Mouse (Mus musculus) CH12.LX (cell line): Measurements from ENCODE around the gene Dlg2. TPM values are rescaled to one million over a fixed set of nuclear protein-coding genes. Genes with fewer than 3 reads are reported as not detected.
A peak's percentile ranks its signal among the peaks of the same experiment; 100 is the strongest.

Experiments used
- DNase-seq: peaks from one replicate; pipeline ENCODE4 v3.0.0-alpha.2; 2013; ENCODE audit errors: extremely low read depth
- H3K27ac ChIP-seq: 2 replicates; pipeline ENCODE4 v1.5.1; 2012; ENCODE audit warnings: low read depth, mild to moderate bottlenecking, control low read depth, moderate library complexity; ENCODE audit not compliant: insufficient read depth
- H3K27me3 ChIP-seq: replicated peaks from 2 replicates; pipeline ENCODE3; 2012; ENCODE audit warnings: inconsistent platforms
- H3K36me3 ChIP-seq, 2 experiments: replicated peaks in 1 of 2; 2 replicates each; pipeline versions ENCODE3 to v1.6.1; 2012; ENCODE audit warnings: inconsistent platforms in 1 of 2, low read length in 1 of 2, mild to moderate bottlenecking in 1 of 2, mixed read lengths in 1 of 2, moderate library complexity in 1 of 2; ENCODE audit not compliant: control insufficient read depth in 1 of 2, insufficient read depth in 1 of 2
- H3K4me1 ChIP-seq, 2 experiments: 2 replicates each; pipeline ENCODE4 v1.6.1; 2012; ENCODE audit warnings: inconsistent platforms in 1 of 2, moderate library complexity in 1 of 2; ENCODE audit not compliant: insufficient read depth in 2 of 2, control insufficient read depth in 1 of 2
- H3K4me2 ChIP-seq: 2 replicates; pipeline ENCODE4 v1.6.1; 2012; ENCODE audit warnings: low read depth, mild to moderate bottlenecking, control low read depth; ENCODE audit not compliant: poor library complexity, insufficient read depth, severe bottlenecking
- H3K4me3 ChIP-seq, 3 experiments: fragments of 150-350 bp in 1 of 3; sonication (generic) in 1 of 3; replicated peaks in 1 of 3; 2 replicates each; pipeline versions ENCODE3 to v1.5.1; 2011 to 2012; ENCODE audit warnings: low read depth in 2 of 3, low read length in 2 of 3, mild to moderate bottlenecking in 2 of 3, moderate library complexity in 2 of 3, control low read depth in 1 of 3, improper control_type of control experiment in 1 of 3, inconsistent platforms in 1 of 3, mixed read lengths in 1 of 3; ENCODE audit not compliant: poor library complexity in 1 of 3
- H3K79me2 ChIP-seq: replicated peaks from 2 replicates; pipeline ENCODE4 v1.6.1; 2012; ENCODE audit warnings: mild to moderate bottlenecking, moderate library complexity; ENCODE audit not compliant: control insufficient read depth, poor library complexity, insufficient read depth, severe bottlenecking; ENCODE audit errors: extremely low read depth
- H3K9ac ChIP-seq: 2 replicates; pipeline ENCODE4 v1.6.1; 2012; ENCODE audit warnings: low read depth, mild to moderate bottlenecking, control low read depth, moderate library complexity; ENCODE audit not compliant: insufficient read depth
- H3K9me3 ChIP-seq: replicated peaks from 2 replicates; pipeline ENCODE3; 2012; ENCODE audit warnings: low read length, inconsistent platforms, mixed read lengths
- BHLHE40 ChIP-seq: IDR thresholded peaks from 2 replicates; pipeline ENCODE4 v1.6.1; 2011; ENCODE audit warnings: mild to moderate bottlenecking, low read depth, low read length, improper control_type of control experiment
- CHD1 ChIP-seq: IDR thresholded peaks from 2 replicates; pipeline ENCODE4 v1.6.1; 2012; ENCODE audit warnings: low read depth, low read length, improper control_type of control experiment, inconsistent platforms
- CHD2 ChIP-seq: IDR thresholded peaks from 2 replicates; pipeline ENCODE4 v1.6.1; 2011; ENCODE audit warnings: low read length, improper control_type of control experiment
- CTCF ChIP-seq, 2 experiments: IDR thresholded peaks in 1 of 2; conservative IDR thresholded peaks in 1 of 2; 2 replicates each; pipeline ENCODE4 v1.5.1; 2011 to 2012; ENCODE audit warnings: low read depth in 2 of 2, low read length in 2 of 2, improper control_type of control experiment in 1 of 2, inconsistent platforms in 1 of 2, mild to moderate bottlenecking in 1 of 2, moderate library complexity in 1 of 2
- E2F4 ChIP-seq: IDR thresholded peaks from 2 replicates; pipeline ENCODE4 v1.6.1; 2011; ENCODE audit warnings: low read depth, low read length, improper control_type of control experiment; ENCODE audit not compliant: insufficient replicate concordance
- JUN ChIP-seq: IDR thresholded peaks from 2 replicates; pipeline ENCODE4 v1.6.1; 2011; ENCODE audit warnings: low read depth, mild to moderate bottlenecking, low read length, improper control_type of control experiment, moderate library complexity; ENCODE audit not compliant: insufficient read depth
- JUND ChIP-seq: conservative IDR thresholded peaks from 2 replicates; pipeline ENCODE4 v1.6.1; 2011; ENCODE audit warnings: low read depth, low read length, improper control_type of control experiment
- KAT2A ChIP-seq: IDR thresholded peaks from 2 replicates; pipeline ENCODE4 v1.6.1; 2012; ENCODE audit warnings: low read length, improper control_type of control experiment, inconsistent platforms; ENCODE audit not compliant: insufficient replicate concordance
- MEF2A ChIP-seq: IDR thresholded peaks from 2 replicates; pipeline ENCODE4 v1.6.1; 2014; ENCODE audit warnings: low read depth, mild to moderate bottlenecking, inconsistent platforms, low read length, improper control_type of control experiment, borderline replicate concordance
- MXI1 ChIP-seq: IDR thresholded peaks from 2 replicates; pipeline ENCODE4 v1.6.1; 2011; ENCODE audit warnings: mild to moderate bottlenecking, low read depth, low read length, improper control_type of control experiment
- MYC ChIP-seq: IDR thresholded peaks from 2 replicates; pipeline ENCODE4 v1.6.1; 2011; ENCODE audit warnings: low read depth, mild to moderate bottlenecking, improper control_type of control experiment, low read length
- NELFE ChIP-seq: IDR thresholded peaks from 2 replicates; pipeline ENCODE4 v1.6.1; 2011; ENCODE audit warnings: low read depth, low read length, improper control_type of control experiment
- NRF1 ChIP-seq: IDR thresholded peaks from 2 replicates; pipeline ENCODE4 v1.6.1; 2014; ENCODE audit warnings: low read depth, mild to moderate bottlenecking, inconsistent platforms, low read length, improper control_type of control experiment, moderate library complexity
- PAX5 ChIP-seq: IDR thresholded peaks from 2 replicates; pipeline ENCODE4 v1.6.1; 2012; ENCODE audit warnings: low read length, inconsistent platforms, mixed read lengths
- POLR2A ChIP-seq: IDR thresholded peaks from 2 replicates; pipeline ENCODE4 v1.6.1; 2011; ENCODE audit warnings: low read depth, mild to moderate bottlenecking, improper control_type of control experiment, low read length
- RAD21 ChIP-seq: IDR thresholded peaks from 2 replicates; pipeline ENCODE4 v1.6.1; 2011; ENCODE audit warnings: low read depth, mild to moderate bottlenecking, low read length, improper control_type of control experiment, moderate library complexity
- RCOR1 ChIP-seq: conservative IDR thresholded peaks from 2 replicates; pipeline ENCODE4 v1.6.1; 2012; ENCODE audit warnings: low read depth, mild to moderate bottlenecking, inconsistent platforms, low read length, improper control_type of control experiment
- ZC3H11A ChIP-seq: IDR thresholded peaks from 2 replicates; pipeline ENCODE4 v1.6.1; 2012; ENCODE audit warnings: low read depth, mild to moderate bottlenecking, inconsistent platforms, low read length, improper control_type of control experiment
- ZMIZ1 ChIP-seq: IDR thresholded peaks from 2 replicates; pipeline ENCODE4 v1.6.1; 2012; ENCODE audit warnings: low read depth, mild to moderate bottlenecking, inconsistent platforms, low read length, improper control_type of control experiment
- dilution Hi-C: fragments of 300-500 bp; cut with MboI; formaldehyde crosslinking; loops from 2 replicates; pipeline ENCODE4 v1.14.3; 2020; ENCODE audit warnings: low sequenced_read_pairs; ENCODE audit not compliant: extremely low pct_unique_long_range_greater_than_20kb, extremely low pct_ligation_motif_present
- in situ Hi-C: fragments of 300-500 bp; cut with MboI; formaldehyde crosslinking; loops from 3 replicates; pipeline ENCODE4 v1.14.3; 2019; ENCODE audit warnings: low sequenced_read_pairs, low pct_ligation_motif_present, low pct_unique_long_range_greater_than_20kb, mixed read lengths
- polyA plus RNA-seq: library from polyadenylated mRNA; unstranded; fragments of >175 nt; gene quantifications from 2 replicates; pipeline ENCODE4 v1.2.1, GENCODE M21; 2012; ENCODE audit warnings: low read depth; ENCODE audit not compliant: insufficient read length
- total RNA-seq, 2 experiments: library from RNA; depleted of rRNA; stranded (reverse); fragments of 300-350 nt in 1 of 2; fragments of >200 nt in 1 of 2; gene quantifications; 2 replicates each; pipeline ENCODE4 v1.2.3; 2012 to 2014

Gene Dlg2
- total and polyA plus RNA-seq, 3 experiments: 0.36 TPM; not detected in 2

DNA sequence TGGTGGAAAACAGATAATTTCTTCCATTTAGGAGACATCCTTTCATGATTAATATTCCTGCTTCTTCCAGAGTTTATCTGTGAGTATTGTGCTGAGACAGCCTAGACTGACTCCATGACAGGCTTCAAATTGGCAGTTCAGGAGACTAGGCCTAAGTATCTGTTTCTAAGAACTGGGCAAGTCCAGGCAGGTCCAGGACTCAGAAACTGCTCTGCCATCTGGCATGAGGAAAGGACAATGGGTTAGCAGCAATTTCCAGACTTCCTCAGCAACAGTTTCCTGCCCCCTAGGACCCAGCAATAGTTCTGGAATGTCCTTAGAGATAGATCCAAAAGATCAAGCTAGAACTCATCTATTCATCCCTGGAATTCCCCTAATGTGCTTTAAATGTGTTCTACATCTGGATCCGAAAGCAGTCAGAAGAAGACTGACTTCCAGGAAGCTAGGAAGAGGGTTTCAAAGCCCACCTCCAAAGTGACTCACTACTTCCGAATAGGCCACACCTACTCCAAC is 64.4 kb downstream of the Dlg2 start:
- in situ Hi-C loops (no loop called here), dilution Hi-C loops (no loop called here)
- Histone ChIP-seq H3K79me2 (no peaks in the 10 kb centered on the region), H3K4me3 (no peak overlapping the region), H3K27ac (no peak overlapping the region), H3K27me3 (no peaks in the 10 kb centered on the region), H3K9me3 (no peaks in the 10 kb centered on the region), H3K4me2 (no peak overlapping the region), H3K9ac (no peak overlapping the region), H3K36me3 (no peaks in the 10 kb centered on the region), H3K4me1 (peaks cover 3 to 23% of the 10 kb centered on the region in 2 experiments; a peak in 3 of 4 replicates)
- DNase-seq: no peak
- TF ChIP-seq ZMIZ1: no peak
- no peak for TF ChIP-seq CHD2
- TF ChIP-seq MXI1: no peak
- no peak for TF ChIP-seq BHLHE40
- no peak for TF ChIP-seq PAX5
- no peak for TF ChIP-seq KAT2A
- no peak for TF ChIP-seq NELFE
- TF ChIP-seq CHD1: 0 out of 2 replicates have a peak, but pooled peaks have one; percentile 33

GRCm38 (mm10) chr7:90553399-90553798 is 76.9 kb downstream of the Dlg2 start:
- no peak overlapping the region for H3K9ac ChIP-seq
- dilution Hi-C loops: no loop called here
- TF ChIP-seq ZC3H11A (no peak), CHD1 (no peak), MYC (no peak), NELFE (no peak), NRF1 (no peak), MEF2A (no peak), POLR2A (no peak), JUN (no peak), E2F4 (no peak), RCOR1 (no peak), JUND (no peak), CTCF (conservative IDR thresholded peaks at IDR 0.05 in 1 of 2, IDR thresholded peaks at IDR 0.05 in 1 of 2; ENCODE audit: low read depth in 2 of 2, low read length in 2 of 2) (no peak), MXI1 (no peak), ZMIZ1 (no peak), RAD21 (no peak)
- TF ChIP-seq, all 38 proteins: peak for 0
- in situ Hi-C loops: no loop called here
- no peaks in the 10 kb centered on the region for H3K36me3 ChIP-seq
- H3K27ac ChIP-seq: no peak overlapping the region
- DNase-seq: no peak
- peaks cover 4% of the 10 kb centered on the region for H3K9me3 ChIP-seq
- H3K4me2 ChIP-seq: no peak overlapping the region
- no peaks in the 10 kb centered on the region for H3K27me3 ChIP-seq
- no peaks in the 10 kb centered on the region for H3K4me1 ChIP-seq
- no peak overlapping the region for H3K4me3 ChIP-seq
- H3K79me2 ChIP-seq: no peaks in the 10 kb centered on the region
